Mouse (Mus musculus): Measurements from ENCODE around the gene Gabpb2. TPM values are rescaled to one million over a fixed set of nuclear protein-coding genes. Genes with fewer than 3 reads are reported as not detected.

The Gabpb2 gene
- total RNA-seq, 2 experiments from 2014 or later, result 9.4 to 12.4 TPM

DNA sequence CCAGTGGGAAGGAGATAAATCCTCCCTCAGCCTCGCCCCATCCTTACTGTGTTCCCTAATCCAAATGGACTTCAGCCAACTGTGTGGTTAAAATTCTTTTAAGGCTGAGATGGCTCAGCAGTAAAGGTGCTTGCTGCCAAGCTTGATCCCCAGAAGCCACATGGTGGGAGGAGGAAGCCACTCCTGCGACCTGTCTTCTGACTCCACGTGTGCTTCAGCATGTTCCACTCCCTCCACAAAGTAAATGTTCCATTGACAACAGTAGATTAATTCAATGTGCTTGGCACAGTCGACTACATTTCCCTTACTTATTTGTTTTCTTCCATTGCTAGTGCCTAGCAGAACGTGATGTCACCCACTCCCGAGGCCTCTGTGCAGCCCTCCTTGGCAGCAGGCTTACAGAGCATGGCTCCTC lies 23.0 kb downstream of the Gabpb2 start:
- no peak for DNase-seq

DNA sequence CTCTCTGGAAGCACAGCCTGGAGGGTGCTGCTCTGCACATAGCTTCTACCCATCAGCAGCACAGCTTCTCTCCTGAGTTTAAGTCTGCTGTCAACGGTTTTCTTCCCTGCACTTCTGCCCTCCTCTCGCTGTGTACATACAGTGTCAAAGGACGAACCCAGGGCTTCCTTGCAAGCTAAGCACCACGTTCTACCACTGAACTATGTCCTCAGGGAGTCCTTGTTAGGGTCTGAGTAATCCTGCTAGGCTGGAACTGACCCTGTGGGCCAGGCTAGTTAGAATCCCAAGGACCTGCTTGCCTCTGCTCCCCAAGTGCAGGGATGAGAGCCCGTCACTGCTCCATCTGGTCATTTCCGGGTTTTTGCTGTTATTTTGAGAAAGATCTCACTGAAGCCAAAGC lies 30.8 kb downstream of the Gabpb2 start:
- DNase-seq, result no peak

DNA sequence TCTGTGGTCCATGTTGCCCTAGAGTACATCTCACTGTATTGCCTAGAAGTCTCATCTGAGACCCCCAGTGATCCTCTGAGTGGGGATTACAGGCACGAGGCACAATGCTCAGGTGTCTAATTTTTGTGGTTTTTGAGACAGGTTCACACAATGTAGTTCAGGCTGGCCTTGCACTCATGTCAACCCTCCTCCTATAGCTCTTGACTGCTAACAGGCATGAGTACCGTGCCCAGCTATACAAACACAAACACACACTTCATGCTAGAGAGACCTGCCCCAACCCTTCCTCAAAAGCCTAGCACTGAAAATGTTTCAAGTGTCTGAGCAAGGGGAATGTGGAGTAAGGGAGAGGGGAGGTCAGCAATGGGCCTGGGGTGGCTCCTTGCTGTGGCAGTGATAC lies 31.6 kb downstream of the Gabpb2 start:
- no peak for DNase-seq

DNA sequence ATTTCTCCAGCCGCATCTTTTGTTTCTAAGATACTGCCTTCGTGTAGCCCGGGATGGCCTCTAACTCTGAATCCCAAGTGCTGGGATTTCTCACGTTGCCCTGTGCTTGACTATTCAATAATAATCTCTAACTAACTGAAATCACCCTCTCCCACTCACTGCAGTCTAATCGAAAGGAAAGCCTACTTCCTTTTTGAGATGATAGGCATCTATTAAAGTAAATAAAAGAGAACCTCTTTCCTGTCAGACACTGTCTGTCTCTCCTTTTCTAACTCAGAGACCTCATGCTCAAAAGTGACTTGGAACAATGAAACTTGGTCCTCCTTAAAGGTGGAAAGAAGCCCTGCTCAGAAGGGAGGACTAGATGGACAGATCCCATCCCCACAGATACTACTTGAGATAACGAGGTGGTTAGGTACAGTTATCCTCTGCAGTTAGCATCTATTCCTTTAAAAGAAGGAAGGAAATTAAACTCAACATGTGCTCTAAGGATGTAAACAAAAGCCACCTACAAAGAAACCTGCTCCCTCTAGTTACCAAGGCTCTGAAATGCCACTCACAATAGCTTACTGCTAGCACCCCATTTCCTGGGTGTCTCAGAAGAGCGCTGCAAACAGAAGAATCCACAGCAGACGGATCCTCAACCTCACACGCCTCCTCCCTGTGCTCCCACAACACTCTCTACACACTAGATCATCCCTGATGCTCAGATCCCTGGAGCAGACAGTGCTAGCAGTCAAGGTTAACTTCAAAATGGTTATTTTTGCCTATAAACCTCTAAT lies 32.7 kb downstream of the Gabpb2 start:
- DNase-seq, result no peak

DNA sequence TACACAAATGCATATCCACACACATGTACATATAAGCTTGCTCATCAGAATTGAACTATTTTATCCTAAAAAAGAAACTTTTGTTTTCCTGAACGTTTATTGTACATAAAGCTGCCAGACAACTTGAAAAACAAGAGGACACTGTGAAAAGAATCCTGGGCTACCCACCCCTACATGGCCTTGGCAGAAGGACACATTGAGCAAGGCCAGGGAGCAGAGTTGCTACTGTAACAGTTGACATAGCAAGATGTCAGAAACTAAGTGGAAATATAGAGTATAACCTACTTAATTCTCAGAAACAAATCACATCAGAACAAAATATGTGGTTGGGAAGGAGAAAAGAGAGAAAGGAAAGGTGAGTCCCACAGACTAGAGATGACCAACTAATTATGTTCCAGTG lies 35.9 kb downstream of the Gabpb2 start:
- no peak for DNase-seq

DNA sequence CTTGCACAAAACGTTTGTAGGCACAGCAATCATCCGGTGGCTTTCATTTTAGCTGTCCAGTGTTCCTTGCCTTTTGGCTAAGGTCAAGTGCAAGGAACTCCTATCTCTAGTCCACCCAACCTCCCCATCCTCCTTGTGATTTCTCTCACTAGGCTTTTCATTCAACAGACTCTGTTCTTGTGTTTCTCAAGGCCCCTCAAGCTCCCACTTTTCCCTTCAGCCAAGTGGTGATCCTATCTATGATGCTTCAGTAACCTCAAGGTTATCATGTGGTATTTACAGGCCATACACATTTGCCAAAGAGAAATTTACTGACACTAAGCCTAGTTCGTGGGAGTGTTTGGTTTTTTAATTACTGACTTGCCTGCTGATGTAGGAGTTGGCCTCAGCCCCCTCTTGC lies 37.8 kb downstream of the Gabpb2 start:
- DNase-seq, result no peak

GRCm38 (mm10) chr3:95178948-95179347 lies 38.8 kb downstream of the Gabpb2 start:
- no peak for DNase-seq

GRCm38 (mm10) chr3:95177583-95177982 lies 40.1 kb downstream of the Gabpb2 start:
- DNase-seq, result no peak

DNA sequence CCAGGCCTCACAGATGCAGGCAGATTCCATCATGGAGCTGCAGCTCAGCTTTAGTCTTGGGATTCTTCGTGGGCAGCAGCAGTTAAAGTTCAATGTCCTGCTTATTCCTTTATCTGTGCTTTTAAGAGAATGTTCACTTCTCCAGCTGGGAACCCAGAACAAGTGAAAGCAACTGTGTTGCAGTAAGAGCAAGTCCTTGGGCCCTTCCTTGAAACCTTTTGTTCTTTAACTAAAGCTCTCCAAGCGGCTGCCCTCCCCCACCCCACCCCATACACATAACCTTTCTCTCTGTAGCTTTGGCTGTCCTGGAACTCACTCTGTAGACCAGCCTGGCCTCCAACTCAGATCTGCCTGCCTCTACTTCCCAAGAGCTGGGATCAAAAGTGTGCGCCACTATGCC lies 41.2 kb downstream of the Gabpb2 start:
- DNase-seq, result no peak

GRCm38 (mm10) chr3:95174011-95174592 lies 43.6 kb downstream of the Gabpb2 start:
- peak; percentile 90 for DNase-seq

- peak; percentile 56 for DNase-seq
These were observed 44.3 kb downstream of the Gabpb2 start for GRCm38 (mm10) chr3:95173256-95173949.

DNA sequence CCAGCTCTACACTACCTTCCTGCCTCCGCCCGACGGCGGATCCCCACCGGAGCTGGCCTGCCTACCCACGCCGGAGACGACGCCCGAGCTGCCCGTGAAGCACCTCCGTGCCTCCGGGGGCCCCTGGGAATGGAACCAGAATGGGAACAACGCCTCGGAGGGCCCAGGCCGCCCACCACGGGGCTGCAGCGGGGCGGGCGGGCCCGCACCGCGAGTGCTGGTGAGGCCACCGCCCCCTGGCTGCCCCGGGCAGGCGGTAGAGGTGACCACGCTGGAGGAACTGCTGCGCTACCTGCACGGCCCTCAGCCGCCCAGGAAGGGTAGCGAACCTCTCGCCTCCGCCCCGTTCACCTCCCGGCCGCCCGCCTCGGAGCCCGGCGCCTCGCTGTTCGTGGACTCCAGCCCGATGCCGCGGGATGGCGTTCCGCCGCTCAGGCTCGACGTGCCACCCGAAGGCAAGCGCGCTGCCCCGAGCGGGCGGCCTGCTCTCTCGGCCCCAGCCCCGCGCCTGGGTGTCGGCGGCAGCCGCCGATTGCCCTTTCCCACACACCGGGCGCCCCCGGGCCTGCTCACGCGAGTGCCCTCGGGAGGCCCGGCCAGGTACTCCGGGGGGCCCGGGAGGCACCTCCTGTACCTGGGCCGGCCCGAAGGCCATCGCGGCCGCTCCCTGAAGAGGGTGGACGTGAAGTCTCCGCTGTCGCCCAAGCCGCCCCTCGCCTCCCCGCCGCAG lies 45.0 kb downstream of the Gabpb2 start:
- DNase-seq, result peak; percentile 30

DNA sequence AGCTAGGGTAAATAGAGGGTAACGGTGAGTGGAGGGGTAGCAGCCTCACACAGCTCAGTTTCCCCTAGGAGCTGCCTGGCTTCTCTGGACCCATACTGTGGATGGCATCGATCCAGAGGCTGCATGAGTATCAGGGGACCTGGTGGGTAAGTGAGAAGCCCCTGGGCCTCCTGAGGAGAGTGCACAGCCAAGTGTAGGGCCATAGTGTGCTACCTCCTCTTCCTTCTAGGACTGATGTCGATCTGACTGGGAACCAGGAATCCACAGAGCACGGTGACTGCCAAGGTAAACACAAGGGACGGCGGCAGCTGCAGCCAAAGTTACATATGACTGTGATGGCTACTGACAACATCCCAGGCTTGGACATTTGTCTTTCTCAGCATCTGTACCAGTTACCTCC lies 46.6 kb downstream of the Gabpb2 start:
- no peak for DNase-seq

DNA sequence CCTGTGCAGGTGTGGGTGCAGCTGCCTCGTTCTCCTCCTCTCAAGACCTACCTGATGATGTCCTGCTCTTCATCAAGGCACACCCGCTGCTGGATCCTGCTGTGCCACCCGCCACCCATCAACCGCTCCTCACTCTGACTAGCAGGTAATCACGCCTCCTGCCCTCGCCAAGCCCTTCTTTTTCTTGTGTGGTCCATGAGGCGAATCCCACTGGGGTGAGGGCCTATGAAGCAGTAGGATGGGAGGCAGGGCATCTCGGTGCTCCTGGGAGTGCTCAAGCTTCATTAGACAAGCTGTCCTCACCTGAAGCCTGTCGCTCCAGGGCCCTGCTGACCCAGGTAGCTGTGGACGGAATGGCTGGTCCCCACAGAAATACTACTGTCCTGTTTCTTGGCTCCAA lies 47.7 kb downstream of the Gabpb2 start:
- no peak for DNase-seq

- no peak for DNase-seq
These were observed 52.9 kb downstream of the Gabpb2 start for GRCm38 (mm10) chr3:95164840-95165239.

GRCm38 (mm10) chr3:95164256-95164550 lies 53.5 kb downstream of the Gabpb2 start:
- no peak for DNase-seq

DNA sequence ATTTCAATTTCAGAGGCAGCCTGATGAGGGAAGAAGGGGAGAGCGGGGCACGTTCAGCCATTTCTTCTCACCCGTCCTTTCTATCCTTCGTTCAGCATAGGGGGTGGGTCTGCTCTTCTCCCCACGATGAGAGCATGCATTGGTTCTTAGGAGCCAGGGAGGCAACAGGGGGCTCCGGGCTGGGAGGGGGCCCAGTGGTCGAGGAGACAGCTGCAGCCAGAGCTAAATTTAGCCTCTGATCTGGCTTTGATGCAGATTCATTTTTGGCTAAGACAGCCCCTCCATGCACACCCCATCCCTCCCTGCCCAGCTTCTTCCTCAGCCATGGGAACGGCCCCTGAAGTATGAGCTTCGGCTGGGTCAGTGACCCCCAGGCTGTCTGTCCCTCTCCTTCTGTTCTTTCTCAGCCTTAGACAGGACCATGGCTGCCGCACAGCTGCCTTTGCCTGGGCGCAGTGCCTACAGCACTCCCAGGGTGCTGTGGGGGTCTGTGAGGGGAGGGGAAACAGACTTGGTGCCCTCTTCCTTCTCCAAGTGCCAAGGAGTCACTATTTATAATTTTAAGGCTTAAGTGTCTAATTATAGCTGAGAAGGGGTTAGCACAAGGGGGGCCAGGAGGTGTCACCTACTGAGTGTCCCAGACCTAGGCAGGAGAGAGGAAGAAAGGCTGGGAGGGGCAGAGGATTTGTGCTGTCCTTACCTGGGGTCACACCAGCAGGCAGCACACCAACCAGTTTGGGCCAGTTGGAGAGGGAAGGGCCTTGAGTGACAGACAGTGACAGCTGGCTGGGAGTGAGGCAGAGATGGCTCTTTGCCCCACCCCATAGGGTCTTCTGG lies 54.1 kb downstream of the Gabpb2 start:
- peak; percentile 76 for DNase-seq

DNA sequence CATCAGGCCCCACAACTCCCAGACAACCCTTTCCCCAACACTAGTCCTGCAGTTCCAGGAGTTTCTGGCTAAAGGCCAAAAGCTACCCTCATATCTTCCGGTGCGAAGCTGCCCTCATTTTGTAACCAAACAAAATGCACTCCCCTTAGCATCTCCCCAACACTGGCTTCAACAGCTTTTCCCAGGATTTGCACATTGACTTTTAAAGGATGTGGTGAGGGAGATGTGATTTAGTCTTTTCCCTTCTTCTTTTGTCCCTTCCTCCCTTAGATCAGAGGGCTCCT lies 55.4 kb downstream of the Gabpb2 start:
- DNase-seq, result no peak

GRCm38 (mm10) chr3:95161618-95162344 lies 55.9 kb downstream of the Gabpb2 start:
- DNase-seq, result no peak

- peak; percentile 58 for DNase-seq
These were observed 56.6 kb downstream of the Gabpb2 start for GRCm38 (mm10) chr3:95161041-95161551.
